Mouse (Mus musculus) CH12.LX (cell line): ENCODE data around the gene Tiam1. TPM values are rescaled to one million over a fixed set of nuclear protein-coding genes. Genes with fewer than 3 reads are reported as not detected.

Source experiments
- DNase-seq: peaks from one replicate; pipeline ENCODE4 v3.0.0-alpha.2; 2013; ENCODE audit errors: extremely low read depth
- H3K27ac ChIP-seq: 2 replicates; pipeline ENCODE4 v1.5.1; 2012; ENCODE audit warnings: low read depth, mild to moderate bottlenecking, control low read depth, moderate library complexity; ENCODE audit not compliant: insufficient read depth
- H3K27me3 ChIP-seq: replicated peaks from 2 replicates; pipeline ENCODE3; 2012; ENCODE audit warnings: inconsistent platforms
- H3K36me3 ChIP-seq, 2 experiments: replicated peaks in 1 of 2; 2 replicates each; pipeline versions ENCODE3 to v1.6.1; 2012; ENCODE audit warnings: inconsistent platforms in 1 of 2, low read length in 1 of 2, mild to moderate bottlenecking in 1 of 2, mixed read lengths in 1 of 2, moderate library complexity in 1 of 2; ENCODE audit not compliant: control insufficient read depth in 1 of 2, insufficient read depth in 1 of 2
- H3K4me1 ChIP-seq, 2 experiments: 2 replicates each; pipeline ENCODE4 v1.6.1; 2012; ENCODE audit warnings: inconsistent platforms in 1 of 2, moderate library complexity in 1 of 2; ENCODE audit not compliant: insufficient read depth in 2 of 2, control insufficient read depth in 1 of 2
- H3K4me2 ChIP-seq: 2 replicates; pipeline ENCODE4 v1.6.1; 2012; ENCODE audit warnings: low read depth, mild to moderate bottlenecking, control low read depth; ENCODE audit not compliant: poor library complexity, insufficient read depth, severe bottlenecking
- H3K4me3 ChIP-seq, 3 experiments: fragments of 150-350 bp in 1 of 3; sonication (generic) in 1 of 3; replicated peaks in 1 of 3; 2 replicates each; pipeline versions ENCODE3 to v1.5.1; 2011 to 2012; ENCODE audit warnings: low read depth in 2 of 3, low read length in 2 of 3, mild to moderate bottlenecking in 2 of 3, moderate library complexity in 2 of 3, control low read depth in 1 of 3, improper control_type of control experiment in 1 of 3, inconsistent platforms in 1 of 3, mixed read lengths in 1 of 3; ENCODE audit not compliant: poor library complexity in 1 of 3
- H3K79me2 ChIP-seq: replicated peaks from 2 replicates; pipeline ENCODE4 v1.6.1; 2012; ENCODE audit warnings: mild to moderate bottlenecking, moderate library complexity; ENCODE audit not compliant: control insufficient read depth, poor library complexity, insufficient read depth, severe bottlenecking; ENCODE audit errors: extremely low read depth
- H3K9ac ChIP-seq: 2 replicates; pipeline ENCODE4 v1.6.1; 2012; ENCODE audit warnings: low read depth, mild to moderate bottlenecking, control low read depth, moderate library complexity; ENCODE audit not compliant: insufficient read depth
- H3K9me3 ChIP-seq: replicated peaks from 2 replicates; pipeline ENCODE3; 2012; ENCODE audit warnings: low read length, inconsistent platforms, mixed read lengths
- BHLHE40 ChIP-seq: IDR thresholded peaks from 2 replicates; pipeline ENCODE4 v1.6.1; 2011; ENCODE audit warnings: mild to moderate bottlenecking, low read depth, low read length, improper control_type of control experiment
- CHD1 ChIP-seq: IDR thresholded peaks from 2 replicates; pipeline ENCODE4 v1.6.1; 2012; ENCODE audit warnings: low read depth, low read length, improper control_type of control experiment, inconsistent platforms
- ELF1 ChIP-seq: IDR thresholded peaks from 2 replicates; pipeline ENCODE4 v1.6.1; 2014; ENCODE audit warnings: low read depth, mild to moderate bottlenecking, inconsistent platforms, low read length, improper control_type of control experiment
- EP300 ChIP-seq: IDR thresholded peaks from 2 replicates; pipeline ENCODE4 v1.6.1; 2011; ENCODE audit warnings: low read length, improper control_type of control experiment
- ETS1 ChIP-seq: conservative IDR thresholded peaks from 2 replicates; pipeline ENCODE4 v1.6.1; 2012; ENCODE audit warnings: low read depth, mild to moderate bottlenecking, inconsistent platforms, low read length, improper control_type of control experiment, moderate library complexity
- GABPA ChIP-seq: IDR thresholded peaks from 2 replicates; pipeline ENCODE4 v1.6.1; 2012; ENCODE audit warnings: low read depth, low read length, improper control_type of control experiment, inconsistent platforms; ENCODE audit not compliant: insufficient replicate concordance
- HCFC1 ChIP-seq: IDR thresholded peaks from 2 replicates; pipeline ENCODE4 v1.6.1; 2012; ENCODE audit warnings: low read depth, mild to moderate bottlenecking, inconsistent platforms, low read length, improper control_type of control experiment
- JUN ChIP-seq: IDR thresholded peaks from 2 replicates; pipeline ENCODE4 v1.6.1; 2011; ENCODE audit warnings: low read depth, mild to moderate bottlenecking, low read length, improper control_type of control experiment, moderate library complexity; ENCODE audit not compliant: insufficient read depth
- JUND ChIP-seq: conservative IDR thresholded peaks from 2 replicates; pipeline ENCODE4 v1.6.1; 2011; ENCODE audit warnings: low read depth, low read length, improper control_type of control experiment
- KAT2A ChIP-seq: IDR thresholded peaks from 2 replicates; pipeline ENCODE4 v1.6.1; 2012; ENCODE audit warnings: low read length, improper control_type of control experiment, inconsistent platforms; ENCODE audit not compliant: insufficient replicate concordance
- MAX ChIP-seq: IDR thresholded peaks from 2 replicates; pipeline ENCODE4 v1.6.1; 2011; ENCODE audit warnings: low read length, improper control_type of control experiment
- MEF2A ChIP-seq: IDR thresholded peaks from 2 replicates; pipeline ENCODE4 v1.6.1; 2014; ENCODE audit warnings: low read depth, mild to moderate bottlenecking, inconsistent platforms, low read length, improper control_type of control experiment, borderline replicate concordance
- MXI1 ChIP-seq: IDR thresholded peaks from 2 replicates; pipeline ENCODE4 v1.6.1; 2011; ENCODE audit warnings: mild to moderate bottlenecking, low read depth, low read length, improper control_type of control experiment
- MYC ChIP-seq: IDR thresholded peaks from 2 replicates; pipeline ENCODE4 v1.6.1; 2011; ENCODE audit warnings: low read depth, mild to moderate bottlenecking, improper control_type of control experiment, low read length
- NELFE ChIP-seq: IDR thresholded peaks from 2 replicates; pipeline ENCODE4 v1.6.1; 2011; ENCODE audit warnings: low read depth, low read length, improper control_type of control experiment
- POLR2A ChIP-seq: IDR thresholded peaks from 2 replicates; pipeline ENCODE4 v1.6.1; 2011; ENCODE audit warnings: low read depth, mild to moderate bottlenecking, improper control_type of control experiment, low read length
- RCOR1 ChIP-seq: conservative IDR thresholded peaks from 2 replicates; pipeline ENCODE4 v1.6.1; 2012; ENCODE audit warnings: low read depth, mild to moderate bottlenecking, inconsistent platforms, low read length, improper control_type of control experiment
- SMC3 ChIP-seq: IDR thresholded peaks from 2 replicates; pipeline ENCODE4 v1.6.1; 2011; ENCODE audit warnings: low read depth, low read length, improper control_type of control experiment
- TCF12 ChIP-seq: IDR thresholded peaks from 2 replicates; pipeline ENCODE4 v1.6.1; 2014; ENCODE audit warnings: low read depth, mild to moderate bottlenecking, inconsistent platforms, low read length, improper control_type of control experiment
- USF2 ChIP-seq: conservative IDR thresholded peaks from 2 replicates; pipeline ENCODE4 v1.6.1; 2011; ENCODE audit warnings: low read depth, low read length, improper control_type of control experiment
- ZC3H11A ChIP-seq: IDR thresholded peaks from 2 replicates; pipeline ENCODE4 v1.6.1; 2012; ENCODE audit warnings: low read depth, mild to moderate bottlenecking, inconsistent platforms, low read length, improper control_type of control experiment
- ZKSCAN1 ChIP-seq: IDR thresholded peaks from 2 replicates; pipeline ENCODE4 v1.6.1; 2012; ENCODE audit warnings: low read depth, inconsistent platforms, low read length, improper control_type of control experiment, borderline replicate concordance
- ZMIZ1 ChIP-seq: IDR thresholded peaks from 2 replicates; pipeline ENCODE4 v1.6.1; 2012; ENCODE audit warnings: low read depth, mild to moderate bottlenecking, inconsistent platforms, low read length, improper control_type of control experiment
- dilution Hi-C: fragments of 300-500 bp; cut with MboI; formaldehyde crosslinking; loops from 2 replicates; pipeline ENCODE4 v1.14.3; 2020; ENCODE audit warnings: low sequenced_read_pairs; ENCODE audit not compliant: extremely low pct_unique_long_range_greater_than_20kb, extremely low pct_ligation_motif_present
- in situ Hi-C: fragments of 300-500 bp; cut with MboI; formaldehyde crosslinking; loops from 3 replicates; pipeline ENCODE4 v1.14.3; 2019; ENCODE audit warnings: low sequenced_read_pairs, low pct_ligation_motif_present, low pct_unique_long_range_greater_than_20kb, mixed read lengths
- polyA plus RNA-seq: library from polyadenylated mRNA; unstranded; fragments of >175 nt; gene quantifications from 2 replicates; pipeline ENCODE4 v1.2.1, GENCODE M21; 2012; ENCODE audit warnings: low read depth; ENCODE audit not compliant: insufficient read length
- total RNA-seq, 2 experiments: library from RNA; depleted of rRNA; stranded (reverse); fragments of 300-350 nt in 1 of 2; fragments of >200 nt in 1 of 2; gene quantifications; 2 replicates each; pipeline ENCODE4 v1.2.3; 2012 to 2014

Tiam1 gene
- total and polyA plus RNA-seq, 3 experiments = 0.03 to 0.40 (median 0.04) TPM

DNA sequence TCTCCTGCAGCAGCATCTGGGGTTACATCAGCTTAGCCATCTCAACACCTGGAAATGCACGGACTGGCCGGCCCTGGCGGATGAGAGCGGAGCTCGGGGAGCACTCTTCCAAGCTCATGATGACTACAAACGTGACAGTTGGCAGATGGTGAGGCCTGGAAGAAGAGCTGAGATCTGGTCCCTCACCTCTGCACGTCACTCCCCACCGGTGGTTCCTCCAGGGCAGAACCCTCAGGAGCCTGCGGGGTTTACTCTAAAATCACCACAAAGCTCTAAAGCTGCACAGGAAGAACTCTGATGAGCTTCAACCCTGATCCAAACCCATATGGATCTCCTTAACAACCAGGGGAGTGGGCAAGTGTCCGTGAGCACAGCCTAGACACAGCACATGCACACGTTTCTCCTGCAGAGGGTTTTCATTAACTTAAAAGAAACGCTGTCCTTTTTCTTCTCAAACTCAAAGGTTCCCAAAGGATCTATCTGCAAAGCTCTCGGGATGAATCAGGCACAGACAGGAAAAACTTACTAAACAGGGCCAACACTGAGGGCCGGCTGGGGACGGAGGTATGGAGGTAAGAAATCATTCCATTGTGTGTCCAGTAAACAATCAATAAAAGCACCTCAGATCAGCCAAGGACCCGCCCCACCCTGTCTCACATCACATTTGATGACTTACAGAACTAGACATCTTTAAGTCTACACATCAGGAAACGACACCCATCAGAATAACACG is 120.5 kb downstream of the Tiam1 start:
- dilution Hi-C loops = no loop called here
- Histone ChIP-seq H3K36me3 (no peaks in the 10 kb centered on the region), H3K27me3 (peaks cover 11% of the 10 kb centered on the region), H3K27ac (no peak overlapping the region), H3K9ac (no peak overlapping the region), H3K4me1 (no peaks in the 10 kb centered on the region), H3K4me2 (no peak overlapping the region), H3K79me2 (no peaks in the 10 kb centered on the region), H3K4me3 (no peak overlapping the region), H3K9me3 (peaks cover 70% of the 10 kb centered on the region)
- in situ Hi-C loops = no loop called here
- TF ChIP-seq EP300 = no peak
- no peak for TF ChIP-seq USF2
- no peak for TF ChIP-seq TCF12
- no peak for TF ChIP-seq NELFE
- no peak for TF ChIP-seq JUND
- TF ChIP-seq MYC = no peak
- no peak for TF ChIP-seq JUN
- no peak for TF ChIP-seq RCOR1
- TF ChIP-seq ZKSCAN1 = no peak
- TF ChIP-seq POLR2A = no peak
- no peak for TF ChIP-seq ZMIZ1
- no peak for TF ChIP-seq SMC3
- TF ChIP-seq HCFC1 = no peak
- TF ChIP-seq MAX = no peak
- no peak for TF ChIP-seq ELF1
- TF ChIP-seq BHLHE40 = no peak
- TF ChIP-seq ZC3H11A = no peak
- DNase-seq = no peak

GRCm38 (mm10) chr16:90016046-90016445 is 127.5 kb downstream of the Tiam1 start:
- Histone ChIP-seq H3K4me3 (no peak overlapping the region), H3K79me2 (no peaks in the 10 kb centered on the region), H3K9me3 (peaks cover 41% of the 10 kb centered on the region), H3K27me3 (peaks cover 3% of the 10 kb centered on the region), H3K36me3 (no peaks in the 10 kb centered on the region), H3K9ac (no peak overlapping the region), H3K4me1 (no peaks in the 10 kb centered on the region), H3K4me2 (no peak overlapping the region), H3K27ac (no peak overlapping the region)
- no peak for TF ChIP-seq ELF1
- TF ChIP-seq SMC3 = no peak
- TF ChIP-seq TCF12 = no peak
- no peak for TF ChIP-seq KAT2A
- TF ChIP-seq CHD1 = no peak
- TF ChIP-seq GABPA = no peak
- no peak for TF ChIP-seq MEF2A
- no peak for TF ChIP-seq ETS1
- no peak for TF ChIP-seq MXI1
- no peak for DNase-seq
- dilution Hi-C loops = no loop called here
- in situ Hi-C loops = no loop called here
